ENCODE assay signal across 8 mouse cellular contexts in genomic region chr5:138084507-138084906, GRCm38 (mm10). TPM values are rescaled to one million over a fixed set of nuclear protein-coding genes. Genes with fewer than 3 reads are reported as not detected.
A peak's percentile ranks its signal among the peaks of the same experiment; 100 is the strongest.
DNase-seq lines count a peak whose midpoint lies in the region; ATAC-seq and TF ChIP-seq lines count a peak whose summit lies in the region.

No protein-coding gene starts in this region.

- H3K4me2 ChIP-seq in forebrain, embryonic 12.5 days, result peak overlapping the region; percentile 73
- H3K4me2 ChIP-seq in limb, embryonic 15.5 days, result peak overlapping the region; percentile 61

- no peak for TF ChIP-seq CTCF in spleen, adult 2 months (IDR thresholded peaks at IDR 0.05; ENCODE audit: extremely low read depth, insufficient read depth, insufficient read length, insufficient replicate concordance)

- H3K36me3 ChIP-seq in megakaryocyte, embryonic 14.5 days (replicated peaks; ENCODE audit: low read length), result peaks cover 18% of the 10 kb centered on the region
- H3K36me3 ChIP-seq in forebrain, embryonic 12.5 days (replicated peaks), result peaks cover 15% of the 10 kb centered on the region
- peaks cover 10% of the 10 kb centered on the region; the same call in 1 of the 2 replicates for H3K36me3 ChIP-seq in limb, embryonic 15.5 days
- H3K36me3 ChIP-seq in spleen, adult 2 months (ENCODE audit: control insufficient read depth, insufficient read depth, low read length), result no peaks in the 10 kb centered on the region; the same call in 1 of the 2 replicates

- intact Hi-C loops in left cerebral cortex, postnatal 4 days (cut with DNase I), result no loop called here

- no peaks in the 10 kb centered on the region for H3K27me3 ChIP-seq in megakaryocyte, embryonic 14.5 days (replicated peaks)
- H3K27me3 ChIP-seq in forebrain, embryonic 12.5 days, result peaks cover 6% of the 10 kb centered on the region; the same call in 1 of the 2 replicates
- H3K27me3 ChIP-seq in limb, embryonic 15.5 days, result no peaks in the 10 kb centered on the region
- no peaks in the 10 kb centered on the region for H3K27me3 ChIP-seq in spleen, adult 2 months (ENCODE audit: control insufficient read depth, insufficient read depth, low read length)

- DNase-seq in spleen, adult 2 months (ENCODE audit: low read depth in 1 of 2, low spot score in 2 of 2), result no peak
- no peak for DNase-seq in layer of hippocampus, adult 9-11 months
- no peak for DNase-seq in right cerebral cortex, postnatal 25 days
- DNase-seq in left cerebral cortex, postnatal 4 days, result no peak

- no peak overlapping the region for H3K27ac ChIP-seq in forebrain, embryonic 12.5 days
- H3K27ac ChIP-seq in limb, embryonic 15.5 days, result no peak overlapping the region
- no peak overlapping the region for H3K27ac ChIP-seq in spleen, adult 2 months (ENCODE audit: insufficient read depth, low read length)

- 0 out of 2 replicates have a peak, but pooled peaks cover 4% of the 10 kb centered on the region for H3K9me3 ChIP-seq in megakaryocyte, embryonic 14.5 days
- H3K9me3 ChIP-seq in forebrain, embryonic 12.5 days, result no peaks in the 10 kb centered on the region
- H3K9me3 ChIP-seq in limb, embryonic 15.5 days, result no peaks in the 10 kb centered on the region

- peak overlapping the region; percentile 97; the same call in 1 of the 2 replicates for H3K9ac ChIP-seq in forebrain, embryonic 12.5 days
- no peak overlapping the region for H3K9ac ChIP-seq in limb, embryonic 15.5 days

- peaks cover 32% of the 10 kb centered on the region for H3K4me1 ChIP-seq in megakaryocyte, embryonic 14.5 days
- H3K4me1 ChIP-seq in forebrain, embryonic 12.5 days, result peaks cover 24% of the 10 kb centered on the region
- H3K4me1 ChIP-seq in limb, embryonic 15.5 days, result no peaks in the 10 kb centered on the region
- 0 out of 2 replicates have a peak, but pooled peaks cover 4% of the 10 kb centered on the region for H3K4me1 ChIP-seq in spleen, adult 2 months (ENCODE audit: control insufficient read depth, insufficient read depth, insufficient read length)

- peak overlapping the region; percentile 97 for H3K4me3 ChIP-seq in megakaryocyte, embryonic 14.5 days (replicated peaks)
- H3K4me3 ChIP-seq in forebrain, embryonic 12.5 days (replicated peaks), result peak overlapping the region; percentile 89; the same call in 1 of the 2 replicates
- H3K4me3 ChIP-seq in limb, embryonic 15.5 days, result peak overlapping the region; percentile 83
- peak overlapping the region; percentile 99 for H3K4me3 ChIP-seq in spleen, adult 2 months (ENCODE audit: extremely low read depth, insufficient read depth, insufficient read length)

- no peak for ATAC-seq in megakaryocyte, adult 5-6 weeks (ENCODE audit: poor library complexity, severe bottlenecking)
- peak; percentile 20; the same call in 1 of the 2 replicates for ATAC-seq in forebrain, embryonic 12.5 days (ENCODE audit: low FRiP score)
- ATAC-seq in limb, embryonic 15.5 days (ENCODE audit: insufficient number of reproducible peaks, low FRiP score, low TSS enrichment, low read depth), result no peak

- 77% methylated on average over 2 of the region's 2 CpGs for WGBS in forebrain, embryonic 12.5 days
- 14% methylated on average over 2 of the region's 2 CpGs for WGBS in limb, embryonic 15.5 days
- 43% methylated on average over 2 of the region's 2 CpGs for WGBS in spleen, adult 2 months

- TF ChIP-seq POLR2A in spleen, adult 2 months (IDR thresholded peaks at IDR 0.05; ENCODE audit: low read depth, low read length), result no peak

RNA-seq across cellular contexts. Expression of gene Zkscan1, which starts 0.4 kb away (rescaled TPM):
- polyA plus RNA-seq in megakaryocyte, embryonic 14.5 days (2012; ENCODE audit: insufficient read depth, low replicate concordance), result 0.38 TPM in 1 of 2 replicates, not detected in the other
- total RNA-seq in megakaryocyte, adult 5-6 weeks (2015), result 16.1 TPM in 2 replicates
- 13.1 and 14.2 TPM in 2 replicates for total RNA-seq in megakaryocyte, adult 5-6 weeks (2017)
- polyA plus RNA-seq in forebrain, embryonic 12.5 days (2016; fragmentation: Nextera tagmentation; extraction: Ambion mirVana), result 36.2 and 39.4 TPM in 2 replicates
- 15.6 and 17.0 TPM in 2 replicates for polyA plus RNA-seq in limb, embryonic 15.5 days (2015; fragmentation: Nextera tagmentation; extraction: Ambion mirVana)
- 1.6 and 1.8 TPM in 2 replicates for polyA plus RNA-seq in spleen, adult 2 months (2012; rRNA removed)
- total RNA-seq in left cerebral cortex, postnatal 4 days (2021), result 10 to 100 TPM; 44.6 to 45.1 TPM

RNA-seq across cellular contexts. Expression of gene Smok3c, which starts 31.5 kb away (rescaled TPM):
- not detected in 2 replicates for polyA plus RNA-seq in megakaryocyte, embryonic 14.5 days (2012; ENCODE audit: insufficient read depth, low replicate concordance)
- total RNA-seq in megakaryocyte, adult 5-6 weeks (2015), result not detected in 2 replicates
- not detected in 2 replicates for total RNA-seq in megakaryocyte, adult 5-6 weeks (2017)
- polyA plus RNA-seq in forebrain, embryonic 12.5 days (2016; fragmentation: Nextera tagmentation; extraction: Ambion mirVana), result not detected in 2 replicates
- polyA plus RNA-seq in limb, embryonic 15.5 days (2015; fragmentation: Nextera tagmentation; extraction: Ambion mirVana), result not detected in 2 replicates
- polyA plus RNA-seq in spleen, adult 2 months (2012; rRNA removed), result not detected in 2 replicates
- total RNA-seq in left cerebral cortex, postnatal 4 days (2021), result not detected

RNA-seq across cellular contexts. Expression of gene Zscan21, which starts 32.2 kb away (rescaled TPM):
- polyA plus RNA-seq in megakaryocyte, embryonic 14.5 days (2012; ENCODE audit: insufficient read depth, low replicate concordance), result 0.86 TPM in 1 of 2 replicates, not detected in the other
- 10.3 and 12.2 TPM in 2 replicates for total RNA-seq in megakaryocyte, adult 5-6 weeks (2015)
- 7.2 and 7.7 TPM in 2 replicates for total RNA-seq in megakaryocyte, adult 5-6 weeks (2017)
- polyA plus RNA-seq in forebrain, embryonic 12.5 days (2016; fragmentation: Nextera tagmentation; extraction: Ambion mirVana), result 101 and 103 TPM in 2 replicates
- 52.8 and 56.5 TPM in 2 replicates for polyA plus RNA-seq in limb, embryonic 15.5 days (2015; fragmentation: Nextera tagmentation; extraction: Ambion mirVana)
- 3.3 and 3.7 TPM in 2 replicates for polyA plus RNA-seq in spleen, adult 2 months (2012; rRNA removed)
- total RNA-seq in left cerebral cortex, postnatal 4 days (2021), result 10 to 100 TPM; 34.9 to 35.7 TPM

Comparison
In these comparisons a context has a peak if more than half of its experiments do, and no peak if none do; other contexts are left out.
1. RNA of gene Zscan21, which starts 32.2 kb away (polyA plus RNA-seq): 101 to 103 TPM in forebrain, embryonic 12.5 days and 52.8 to 56.5 TPM in limb, embryonic 15.5 days; 3.3 to 3.7 TPM in spleen, adult 2 months and 0.86 TPM in megakaryocyte, embryonic 14.5 days; every median in the first group is over 10 times any median in the second.
2. Peak in every context shown above with its lines, with median percentiles within 50 percentile points of each other: H3K4me3 ChIP-seq.